In the genomic region with DNA sequence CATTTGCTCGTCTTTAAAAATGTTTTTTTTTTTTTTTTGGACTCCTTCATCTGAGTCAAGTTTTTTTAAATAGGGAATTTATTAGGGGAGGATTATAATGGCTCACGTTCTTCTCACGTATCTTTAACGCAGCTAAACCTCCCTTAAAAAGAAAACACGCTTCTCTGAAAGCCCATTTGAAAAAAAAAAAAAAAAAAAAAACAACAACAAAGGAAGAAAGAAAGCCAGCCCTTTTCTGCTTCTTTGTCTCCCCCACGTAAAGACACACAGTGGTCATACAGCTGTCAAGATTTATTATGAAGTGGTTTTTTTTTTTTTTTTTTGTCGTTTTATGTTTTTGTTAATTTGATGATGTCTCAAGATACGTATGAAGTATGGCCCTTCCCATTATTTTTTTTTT, we compare ENCODE assay signal across 8 mouse cellular contexts. TPM values are rescaled to one million over a fixed set of nuclear protein-coding genes. Genes with fewer than 3 reads are reported as not detected.
DNase-seq lines count a peak whose midpoint lies in the region; ATAC-seq and TF ChIP-seq lines count a peak whose summit lies in the region.

No protein-coding gene starts in this region.

- no peak overlapping the region for H3K27ac ChIP-seq in lung, embryonic 14.5 days (ENCODE audit: low read depth)
- H3K27ac ChIP-seq in embryonic fibroblast, embryonic 13.5 days (ENCODE audit: insufficient read depth, low read length) = no peak overlapping the region
- peak overlapping the region; percentile 94 for H3K27ac ChIP-seq in limb, embryonic 10.5 days
- peak overlapping the region; percentile 79; the same call in 1 of the 2 replicates for H3K27ac ChIP-seq in neural tube, embryonic 15.5 days (replicated peaks)

- H3K27me3 ChIP-seq in lung, embryonic 14.5 days (ENCODE audit: insufficient read depth, low read length) = no peaks in the 10 kb centered on the region
- peaks cover 3% of the 10 kb centered on the region; the same call in 1 of the 2 replicates for H3K27me3 ChIP-seq in limb, embryonic 10.5 days (ENCODE audit: low read depth, poor library complexity, severe bottlenecking)
- peaks cover 3% of the 10 kb centered on the region; the same call in 1 of the 2 replicates for H3K27me3 ChIP-seq in neural tube, embryonic 15.5 days (replicated peaks)

- no peak for TF ChIP-seq POLR2A in embryonic fibroblast, embryonic 13.5 days (IDR thresholded peaks at IDR 0.05; ENCODE audit: low read depth, low read length)

- H3K4me3 ChIP-seq in lung, embryonic 14.5 days (ENCODE audit: low read depth, low read length) = peak overlapping the region; percentile 95
- peak overlapping the region; percentile 76 for H3K4me3 ChIP-seq in embryonic fibroblast, embryonic 13.5 days (ENCODE audit: insufficient read depth, low read length)
- peak overlapping the region; percentile 97 for H3K4me3 ChIP-seq in limb, embryonic 10.5 days
- peak overlapping the region; percentile 99 for H3K4me3 ChIP-seq in neural tube, embryonic 15.5 days (replicated peaks)

- no peak for DNase-seq in lung, embryonic 14.5 days
- no peak for DNase-seq in lung, adult 18-20 months
- no peak for DNase-seq in limb, embryonic 10.5 days (ENCODE audit: low spot score)
- no peak for DNase-seq in gastrocnemius, postnatal 10 days
- no peak for DNase-seq in layer of hippocampus, postnatal 36 days
- no peak for DNase-seq in retina, postnatal 1 day

- H3K4me2 ChIP-seq in lung, embryonic 14.5 days = peak overlapping the region; percentile 61
- peak overlapping the region; percentile 60 for H3K4me2 ChIP-seq in neural tube, embryonic 15.5 days

- TF ChIP-seq CTCF in lung, embryonic 14.5 days (IDR thresholded peaks at IDR 0.05; ENCODE audit: low read depth) = no peak
- no peak for TF ChIP-seq CTCF in embryonic fibroblast, embryonic 13.5 days (IDR thresholded peaks at IDR 0.05; ENCODE audit: borderline replicate concordance, insufficient read depth, low read length)

- H3K4me1 ChIP-seq in lung, embryonic 14.5 days (ENCODE audit: insufficient read depth) = no peaks in the 10 kb centered on the region
- H3K4me1 ChIP-seq in embryonic fibroblast, embryonic 13.5 days (ENCODE audit: control insufficient read depth, insufficient read depth, low read length) = peaks cover 5% of the 10 kb centered on the region; the same call in 1 of the 2 replicates
- 0 out of 2 replicates have a peak, but pooled peaks cover 5% of the 10 kb centered on the region for H3K4me1 ChIP-seq in limb, embryonic 10.5 days
- H3K4me1 ChIP-seq in neural tube, embryonic 15.5 days = peaks cover 17% of the 10 kb centered on the region

- no peaks in the 10 kb centered on the region for H3K9me3 ChIP-seq in lung, embryonic 14.5 days (ENCODE audit: low read depth, low read length)
- H3K9me3 ChIP-seq in limb, embryonic 10.5 days (replicated peaks) = no peaks in the 10 kb centered on the region
- no peaks in the 10 kb centered on the region for H3K9me3 ChIP-seq in neural tube, embryonic 15.5 days (replicated peaks)

- 9% methylated on average over 8 of the region's 8 CpGs for WGBS in lung, embryonic 14.5 days
- 13% methylated on average over 8 of the region's 8 CpGs for WGBS in limb, embryonic 10.5 days
- 5% methylated on average over 8 of the region's 8 CpGs for WGBS in neural tube, embryonic 15.5 days

- peak overlapping the region; percentile 75 for H3K9ac ChIP-seq in lung, embryonic 14.5 days
- peak overlapping the region; percentile 86 for H3K9ac ChIP-seq in neural tube, embryonic 15.5 days (replicated peaks)

- no peak for ATAC-seq in lung, embryonic 14.5 days (ENCODE audit: insufficient read depth)
- ATAC-seq in neural tube, embryonic 15.5 days (ENCODE audit: low FRiP score) = no peak

- no peaks in the 10 kb centered on the region for H3K36me3 ChIP-seq in lung, embryonic 14.5 days (ENCODE audit: insufficient read depth)
- H3K36me3 ChIP-seq in limb, embryonic 10.5 days = peaks cover 7% of the 10 kb centered on the region; the same call in 1 of the 2 replicates
- no peaks in the 10 kb centered on the region for H3K36me3 ChIP-seq in neural tube, embryonic 15.5 days

RNA-seq across cellular contexts. Expression of a gene that starts 0.7 kb away (rescaled TPM):
- polyA plus RNA-seq in lung, embryonic 14.5 days (2014; fragmentation: Nextera tagmentation; extraction: Ambion mirVana) = 29.0 and 30.8 TPM in 2 replicates
- polyA plus RNA-seq in embryonic fibroblast, embryonic 13.5 days (2011; ENCODE audit: insufficient read length, low read depth, missing spikeins) = 33.0 and 47.5 TPM in 2 replicates
- 19.6 and 21.5 TPM in 2 replicates for polyA plus RNA-seq in limb, embryonic 10.5 days (2016; fragmentation: Nextera tagmentation; extraction: Ambion mirVana)
- 47.7 and 56.0 TPM in 2 replicates for polyA plus RNA-seq in neural tube, embryonic 15.5 days (2015; fragmentation: Nextera tagmentation; extraction: Ambion mirVana)
- 10 to 100 TPM; 27.4 to 31.3 TPM for total RNA-seq in gastrocnemius, postnatal 10 days (2021)
- 10 to 100 TPM; 57.4 to 58.7 TPM for total RNA-seq in layer of hippocampus, postnatal 36 days (2021)

Comparison
In these comparisons a context has a peak if more than half of its experiments do, and no peak if none do; other contexts are left out.
1. H3K27ac ChIP-seq: peak in limb, embryonic 10.5 days (single experiment) and neural tube, embryonic 15.5 days (single experiment); none in lung, embryonic 14.5 days (single experiment) and embryonic fibroblast, embryonic 13.5 days (single experiment).
2. Peak in every context shown above with its lines, with median percentiles within 50 percentile points of each other: H3K4me3 ChIP-seq.